Mouse (Mus musculus) liver, adult (tissue): Measurements from ENCODE around the gene Tulp1.

Experiments used
- GATA4 ChIP-seq: IDR thresholded peaks from 2 replicates; pipeline ENCODE4 v1.6.1; 2014; ENCODE audit warnings: mild to moderate bottlenecking, low read length; ENCODE audit not compliant: insufficient replicate concordance

Tulp1 gene

DNA sequence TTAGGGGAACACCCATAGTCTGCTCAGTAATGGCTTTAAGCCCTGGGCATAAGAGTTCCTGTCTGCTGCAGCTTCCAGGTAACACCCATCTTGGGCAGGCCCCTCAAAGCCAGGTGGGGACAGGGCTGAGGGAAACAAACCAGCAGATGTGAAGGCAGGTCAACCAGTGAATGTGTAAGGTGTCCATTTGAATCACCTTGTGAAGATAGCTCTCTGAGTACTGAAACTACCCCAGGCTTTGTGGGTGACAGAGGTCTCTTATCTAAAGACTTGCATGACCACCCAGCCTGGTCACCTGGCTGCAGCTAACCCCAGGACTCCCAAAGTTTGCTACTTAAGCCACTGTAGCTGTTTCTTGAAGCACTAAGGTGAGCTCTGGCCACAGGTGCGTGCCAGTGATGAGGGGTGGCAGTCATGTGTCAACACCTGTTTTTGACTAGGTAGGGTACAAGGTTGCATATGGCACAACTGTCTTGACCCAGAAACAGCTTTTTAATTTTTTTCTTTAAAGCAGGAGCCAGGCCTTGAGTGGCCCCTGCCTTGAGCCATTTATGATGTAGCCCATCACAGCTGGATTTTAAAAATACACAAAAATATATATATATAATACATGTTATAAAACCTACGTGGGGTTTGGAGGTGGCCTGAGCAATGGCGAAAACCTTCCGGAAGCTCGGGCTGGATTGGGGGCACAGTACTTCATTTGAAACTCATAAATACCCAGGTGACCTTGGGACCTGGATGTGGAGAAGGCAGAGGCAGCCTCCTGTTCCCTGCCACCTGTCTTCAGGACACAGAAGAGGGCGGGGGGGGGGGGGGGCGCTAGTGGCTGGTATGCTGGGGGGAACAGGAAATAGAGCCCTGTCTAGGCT, 33.5 kb downstream of the Tulp1 start:
- TF ChIP-seq GATA4, result no peak

DNA sequence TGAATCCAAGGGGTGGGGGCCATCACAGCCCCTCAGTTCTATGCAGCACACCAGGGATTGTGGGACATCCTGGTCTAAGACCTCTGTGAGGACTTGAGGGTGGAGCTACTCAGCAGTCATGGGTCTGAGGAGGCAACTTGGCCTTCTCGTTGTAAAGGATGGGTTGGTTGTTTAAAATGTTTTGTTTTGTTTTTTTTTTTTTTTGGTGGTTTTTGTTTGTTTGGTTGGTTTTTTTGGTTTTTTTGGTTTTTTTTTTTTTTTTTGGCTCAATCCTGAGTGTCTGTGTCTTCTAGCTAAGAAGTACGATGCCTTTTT, 34.8 kb downstream of the Tulp1 start:
- no peak for TF ChIP-seq GATA4

DNA sequence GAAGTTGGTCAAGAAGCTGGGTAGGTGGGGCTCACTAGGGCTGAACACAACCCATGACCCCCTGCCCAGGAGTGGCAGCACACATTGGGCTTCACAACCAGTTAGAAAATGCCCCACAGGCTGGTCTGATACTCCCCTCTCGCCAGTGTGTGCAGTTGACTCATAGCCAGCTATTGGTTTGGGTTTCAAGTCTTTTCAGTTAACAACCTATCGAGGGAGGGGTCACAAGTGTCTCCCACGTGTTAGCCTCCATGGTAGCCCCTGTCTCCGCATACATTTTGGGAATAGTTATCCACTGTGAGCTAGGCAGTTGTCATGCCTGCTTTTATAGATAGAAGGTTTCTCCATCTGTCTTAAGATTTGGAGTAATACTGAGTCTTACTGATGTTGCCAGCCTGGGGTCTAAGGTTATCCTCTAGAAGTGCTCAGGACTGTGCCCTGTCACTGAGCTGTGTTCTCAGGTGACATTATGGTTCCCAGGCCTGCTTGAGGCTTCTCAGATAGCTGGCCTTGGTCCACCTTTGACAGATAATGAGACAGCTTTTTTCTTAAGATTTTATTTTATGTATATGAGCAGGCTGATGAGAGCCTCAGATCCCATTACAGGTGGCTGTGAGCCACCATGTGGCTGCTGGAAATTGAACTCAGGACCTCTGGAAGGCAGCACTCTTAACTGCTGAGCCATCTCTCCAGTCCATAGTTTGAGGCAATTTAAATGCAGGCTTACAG, 35.4 kb downstream of the Tulp1 start:
- TF ChIP-seq GATA4, result no peak

DNA sequence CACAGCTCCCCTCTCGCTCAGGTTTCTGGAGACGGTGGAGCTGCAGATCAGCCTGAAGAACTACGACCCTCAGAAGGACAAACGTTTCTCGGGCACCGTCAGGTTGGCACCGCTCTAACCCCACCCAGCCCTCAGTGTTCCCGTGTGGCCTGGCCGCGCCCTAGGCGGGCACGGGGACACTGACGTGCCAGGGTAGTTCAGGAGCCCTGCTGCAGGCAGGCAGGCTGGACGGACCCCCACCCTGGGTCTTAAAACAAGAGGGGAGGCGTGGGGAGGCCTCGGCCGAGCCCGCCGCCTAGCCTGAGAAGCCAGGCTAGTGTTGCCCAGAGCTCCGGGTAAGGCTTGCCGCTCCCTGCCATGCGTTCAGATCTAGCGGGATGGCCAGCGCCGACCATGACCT, 36.1 kb downstream of the Tulp1 start:
- no peak for TF ChIP-seq GATA4

DNA sequence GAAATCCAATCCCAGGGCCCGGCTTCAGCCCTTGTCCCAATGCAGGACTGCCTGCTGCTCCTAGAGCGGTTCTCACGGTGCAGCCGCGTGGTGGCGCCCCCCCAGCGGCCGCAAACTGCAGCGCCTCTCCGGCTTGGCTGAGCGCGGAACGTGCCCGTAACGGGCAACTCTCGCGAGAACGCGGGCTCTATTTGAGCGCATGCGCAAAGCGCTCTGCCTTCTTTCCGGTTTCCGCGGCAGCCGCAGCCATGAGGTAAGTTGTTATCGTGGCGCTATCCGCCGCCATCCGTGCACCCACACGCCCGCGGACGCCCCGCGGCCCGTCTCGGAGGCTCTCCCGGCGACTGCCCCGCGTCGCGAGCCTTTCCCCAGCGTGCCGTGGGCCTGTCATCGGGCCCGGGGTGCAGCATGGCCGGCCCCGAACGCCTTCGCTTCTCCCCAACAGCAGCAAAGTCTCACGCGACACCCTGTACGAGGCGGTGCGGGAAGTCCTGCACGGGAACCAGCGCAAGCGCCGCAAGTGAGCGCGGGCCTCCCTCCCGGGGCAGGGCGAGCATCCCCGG, 36.6 kb downstream of the Tulp1 start, which contains the start of gene Rpl10a:
TSS of gene Rpl10a (plus strand) at position 106 of the 563 bp plus-strand sequence.
- TF ChIP-seq GATA4, result peak; percentile 86; the same call in 1 of the 2 replicates

DNA sequence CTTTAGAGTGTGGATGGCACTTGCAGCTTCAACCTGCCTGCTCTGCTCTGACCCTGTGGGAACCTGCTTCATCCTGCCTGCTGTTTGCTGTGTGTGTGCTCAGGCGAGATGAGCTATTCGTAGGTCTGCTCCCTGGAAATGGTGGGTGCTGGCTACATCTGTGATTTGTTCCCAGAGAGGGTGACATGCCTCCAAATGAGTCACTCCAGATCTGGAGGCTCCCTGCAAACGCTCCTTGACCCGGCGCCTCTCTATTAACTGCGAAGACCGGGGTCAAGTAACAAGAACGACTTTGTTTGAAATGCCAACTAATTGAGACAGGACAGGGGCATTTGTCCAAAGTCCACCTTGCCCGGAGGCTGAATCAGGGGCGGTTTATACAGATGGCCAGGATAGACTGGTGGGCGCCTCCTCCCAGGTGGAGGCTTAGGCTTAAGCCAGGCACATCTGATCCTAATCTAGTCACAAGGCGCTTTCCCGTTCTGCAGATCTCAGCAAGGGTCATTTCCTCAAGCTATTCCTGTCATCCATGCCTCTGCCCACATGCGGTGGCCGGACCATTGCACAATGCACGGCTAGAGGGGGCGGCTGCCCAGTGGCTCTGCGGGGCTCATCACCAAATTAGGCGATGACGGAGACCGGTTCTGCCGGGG, 37.2 kb downstream of the Tulp1 start:
- TF ChIP-seq GATA4, result 0 out of 2 replicates have a peak, but pooled peaks have one; percentile 8

DNA sequence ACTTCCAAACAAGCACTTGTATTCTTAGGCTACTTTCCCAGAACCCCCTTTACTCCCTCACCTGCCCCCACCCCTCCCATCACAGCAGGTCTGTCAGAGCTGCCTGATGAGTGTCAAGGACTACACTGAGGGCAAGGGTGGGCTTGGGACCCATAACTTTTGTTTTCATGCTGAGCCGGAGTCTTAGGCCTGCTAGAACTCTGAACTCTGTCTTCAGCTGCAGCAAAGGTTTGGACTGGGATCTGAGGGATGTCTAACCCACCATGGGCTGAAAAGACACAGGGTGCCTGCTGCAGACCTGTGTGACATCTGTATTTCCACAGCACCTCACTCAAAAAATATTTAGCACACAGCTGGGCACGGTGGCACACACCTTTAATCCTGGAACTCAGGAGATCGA, 38.1 kb downstream of the Tulp1 start:
- no peak for TF ChIP-seq GATA4

DNA sequence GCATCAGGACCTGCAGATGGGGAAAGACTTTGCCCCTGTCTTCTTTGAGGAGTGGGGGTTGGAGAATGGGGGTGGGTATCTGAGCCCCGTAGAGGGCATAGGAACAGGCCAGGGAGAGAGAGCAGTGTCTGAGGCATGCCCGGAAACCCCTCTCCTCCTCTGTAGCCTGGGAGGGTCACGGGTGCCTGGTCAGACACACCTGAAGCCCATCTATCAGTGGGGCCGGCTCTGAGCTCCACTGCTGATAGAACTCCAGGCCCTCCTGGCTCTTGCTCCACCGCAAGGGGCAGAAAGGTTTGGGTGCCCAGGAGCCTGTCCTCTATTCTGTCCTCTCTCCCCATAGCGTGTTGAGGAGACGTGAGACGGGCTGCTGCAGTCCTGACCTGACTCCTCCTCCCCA, 39.3 kb downstream of the Tulp1 start:
- no peak for TF ChIP-seq GATA4

DNA sequence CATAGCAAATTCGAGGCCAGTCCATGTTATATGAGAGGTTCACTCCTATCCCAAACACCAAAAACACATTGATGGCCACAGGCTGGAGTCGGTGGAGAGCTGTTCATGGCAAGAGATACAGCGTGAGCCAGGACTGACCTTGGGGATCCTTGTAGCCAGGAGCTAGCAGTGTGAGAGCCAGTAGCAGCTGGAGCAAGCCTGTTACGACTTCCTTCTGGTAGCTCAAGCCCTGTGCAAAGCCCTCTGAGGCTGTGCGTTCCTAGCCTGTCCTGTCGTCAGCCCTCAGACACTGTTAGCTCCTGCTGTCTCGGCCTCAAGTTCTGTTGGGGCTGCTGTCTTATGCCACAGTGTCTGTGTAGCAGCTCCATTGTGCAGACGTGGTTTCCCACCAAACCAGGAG, 41.2 kb downstream of the Tulp1 start:
- TF ChIP-seq GATA4, result no peak

DNA sequence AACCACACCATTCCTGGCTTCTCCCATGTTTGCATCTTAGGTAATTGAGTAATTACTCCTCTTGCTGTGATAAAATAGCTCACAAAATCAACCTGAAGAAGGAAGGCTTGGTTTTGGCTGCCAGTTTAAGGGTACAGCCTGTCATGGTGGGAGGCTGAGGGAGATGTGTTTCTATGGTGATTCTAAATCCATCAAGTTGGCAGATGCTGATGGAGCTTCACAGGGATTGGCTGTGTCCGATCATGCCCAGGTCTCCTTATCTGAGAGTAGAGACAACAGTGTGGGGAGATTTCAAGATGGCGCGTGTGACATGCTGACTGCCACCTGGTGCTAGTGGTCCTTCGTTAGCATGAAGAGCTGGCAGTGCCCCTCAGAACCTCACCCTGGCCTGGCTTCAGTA, 43.3 kb downstream of the Tulp1 start:
- no peak for TF ChIP-seq GATA4

DNA sequence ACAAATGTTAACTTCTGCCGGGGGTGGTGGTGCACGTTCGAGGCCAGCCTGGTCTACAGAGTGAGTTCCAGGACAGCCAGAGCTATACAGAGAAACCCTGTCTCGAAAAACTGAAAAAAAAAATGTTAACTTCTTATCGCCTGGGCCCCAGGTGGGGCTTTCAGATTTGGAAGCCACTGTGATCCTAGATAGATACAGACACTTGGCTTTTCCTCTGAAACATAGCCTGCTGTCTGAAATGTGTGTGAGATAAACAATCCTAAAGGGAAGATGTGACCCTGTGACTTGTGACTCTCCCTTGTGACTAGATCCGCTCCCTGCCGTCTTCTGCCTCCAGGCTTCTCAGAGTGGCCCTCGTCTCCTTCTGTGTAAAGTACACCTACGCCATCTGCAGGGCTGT, 47.3 kb downstream of the Tulp1 start:
- no peak for TF ChIP-seq GATA4

DNA sequence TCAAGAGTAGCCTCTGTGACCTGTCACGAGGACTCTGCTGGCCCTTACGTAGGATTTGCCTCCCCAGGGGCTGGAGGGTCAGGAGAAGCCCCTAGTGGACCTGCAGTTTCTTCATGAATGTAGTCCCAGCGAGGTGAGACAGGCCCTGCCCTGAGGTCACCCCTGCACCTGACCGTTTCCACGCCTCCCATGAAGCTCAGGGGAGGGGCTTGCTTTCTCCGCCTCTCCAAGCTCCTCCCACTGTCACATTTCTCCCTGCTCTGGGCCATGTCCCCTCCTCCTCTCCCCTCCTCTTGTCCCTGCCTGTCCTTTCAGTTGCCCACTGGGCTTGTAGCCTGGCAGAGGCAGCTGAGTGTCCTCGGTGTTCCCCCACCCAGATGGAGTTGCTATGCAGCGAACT, 47.9 kb downstream of the Tulp1 start:
- no peak for TF ChIP-seq GATA4

DNA sequence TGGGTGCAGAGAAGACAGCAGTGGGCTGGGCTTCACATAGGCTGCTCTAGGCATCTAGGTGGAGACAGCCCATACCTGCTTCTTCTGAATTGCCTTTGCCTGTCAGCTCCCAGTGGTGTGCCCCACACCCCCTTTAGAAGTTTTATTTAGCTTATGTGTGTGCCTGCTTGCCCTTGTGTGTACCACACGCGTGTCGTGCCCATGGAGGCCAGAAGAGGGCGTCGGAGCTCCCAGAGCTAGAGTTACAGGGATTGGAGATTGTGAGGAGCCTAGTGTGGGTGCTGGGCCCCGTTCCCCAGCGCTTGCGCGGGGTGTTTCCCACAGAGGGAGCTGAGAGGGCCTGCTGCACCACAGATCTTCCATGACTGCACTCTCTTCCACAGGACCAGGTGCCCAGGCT, 48.5 kb downstream of the Tulp1 start:
- no peak for TF ChIP-seq GATA4

DNA sequence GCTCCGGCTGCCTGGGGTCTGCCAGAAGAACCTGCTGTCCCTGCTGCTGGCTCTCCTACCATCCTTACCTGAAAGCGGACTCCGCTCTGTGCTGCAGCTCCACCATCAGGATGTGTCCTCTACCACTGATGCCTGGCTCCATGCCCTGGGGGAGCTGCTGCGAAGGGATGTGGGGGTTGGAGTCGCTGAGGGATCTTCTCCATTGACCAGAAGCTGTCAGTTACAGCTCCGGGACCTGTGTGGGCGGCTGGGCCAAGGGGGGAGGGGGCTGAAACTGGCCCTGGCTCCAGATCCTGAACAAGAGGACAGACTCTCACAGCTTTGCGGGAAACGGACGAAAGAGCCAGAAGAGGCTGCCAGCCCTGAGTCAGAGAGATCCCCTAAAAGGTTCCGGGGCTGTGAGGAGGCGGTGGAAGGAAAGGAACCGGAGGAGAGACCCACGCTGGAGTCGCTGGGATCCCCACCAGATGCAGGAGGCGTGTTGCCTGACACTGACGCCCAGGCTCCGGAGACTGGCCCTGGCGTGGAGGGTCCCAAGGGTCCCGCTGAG, 49.3 kb downstream of the Tulp1 start:
- TF ChIP-seq GATA4, result no peak

DNA sequence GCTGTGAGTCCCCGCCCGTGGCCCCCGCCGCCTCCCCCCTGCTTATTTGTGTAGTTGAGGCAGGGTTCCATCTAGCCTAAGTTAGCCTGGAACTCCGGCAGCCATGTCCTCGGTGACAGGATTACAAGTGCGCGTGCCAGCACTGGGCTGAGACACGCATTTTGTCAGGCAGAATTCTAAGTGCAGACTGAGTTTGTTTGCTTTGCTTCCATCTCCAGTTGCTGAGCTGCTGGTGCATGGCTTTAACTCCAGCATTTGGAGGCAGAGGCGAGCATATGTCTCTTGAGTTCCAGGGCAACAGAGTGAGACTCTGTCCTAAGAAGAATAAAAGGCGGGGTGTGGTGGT, 51.2 kb downstream of the Tulp1 start:
- TF ChIP-seq GATA4, result no peak
